Mouse (Mus musculus) lung, adult 2 months (tissue): ENCODE measurements around the gene 4930558K02Rik.

Experiments used
- CTCF ChIP-seq: fragments of 200-500 bp; IDR thresholded peaks from 2 replicates; pipeline ENCODE4 v1.5.1; 2011; ENCODE audit warnings: mild to moderate bottlenecking, low read length, control low read depth; ENCODE audit not compliant: insufficient read depth
- POLR2A ChIP-seq: fragments of 200-500 bp; IDR thresholded peaks from 2 replicates; pipeline ENCODE4 v1.6.1; 2011; ENCODE audit warnings: low read depth, mild to moderate bottlenecking, control low read depth, low read length, borderline replicate concordance; ENCODE audit errors: extremely low read depth

GRCm38 (mm10) chr1:161951009-161951779 is 28.2 kb downstream of the 4930558K02Rik start:
- TF ChIP-seq POLR2A (no peak), CTCF (no peak)
